Mouse (Mus musculus) megakaryocyte, embryonic 14.5 days (primary cell): ENCODE measurements around the gene Abce1. TPM values are rescaled to one million over a fixed set of nuclear protein-coding genes. Genes with fewer than 3 reads are reported as not detected.
"Not testable (repeated sequence)": the region's sequence is repeated elsewhere in the genome, so short reads cannot be mapped to it uniquely, and the experiment has no call there.

Experiments used
- H3K27me3 ChIP-seq: replicated peaks from 2 replicates; pipeline ENCODE3; 2012; ENCODE audit warnings: inconsistent platforms
- H3K36me3 ChIP-seq: replicated peaks from 2 replicates; pipeline ENCODE3; 2012; ENCODE audit warnings: low read length, inconsistent platforms, mixed read lengths
- H3K4me1 ChIP-seq: 2 replicates; pipeline ENCODE4 v1.6.1; 2012; ENCODE audit warnings: inconsistent platforms
- H3K4me3 ChIP-seq: replicated peaks from 2 replicates; pipeline ENCODE3; 2012; ENCODE audit warnings: moderate library complexity, mild to moderate bottlenecking, inconsistent platforms
- H3K9me3 ChIP-seq: 2 replicates; pipeline ENCODE4 v1.6.1; 2012; ENCODE audit warnings: inconsistent platforms
- FLI1 ChIP-seq: IDR thresholded peaks from 2 replicates; pipeline ENCODE4 v1.6.1; 2012; ENCODE audit warnings: low read length, inconsistent platforms, mixed read lengths
- GATA1 ChIP-seq: IDR thresholded peaks from 3 replicates; pipeline ENCODE4 v1.6.1; 2012; ENCODE audit warnings: mixed read lengths, low read length, inconsistent platforms, borderline replicate concordance
- polyA plus RNA-seq: library from polyadenylated mRNA; stranded (reverse); fragments of >175 nt; gene quantifications from 2 replicates; pipeline ENCODE4 v1.2.3, GENCODE M21; 2012; ENCODE audit warnings: low replicate concordance; ENCODE audit not compliant: insufficient read depth

Gene Abce1
- polyA plus RNA-seq, 1 experiment, result 6.5 TPM

GRCm38 (mm10) chr8:79706687-79707086 lies 4.9 kb downstream of the Abce1 start:
- peaks cover 62% of the 10 kb centered on the region for H3K36me3 ChIP-seq
- TF ChIP-seq FLI1 (no peak), GATA1 (no peak)

GRCm38 (mm10) chr8:79692531-79692930 lies 19.0 kb downstream of the Abce1 start:
- Histone ChIP-seq H3K4me3 (no peak overlapping the region), H3K27me3 (no peaks in the 10 kb centered on the region), H3K36me3 (peaks cover 97% of the 10 kb centered on the region), H3K9me3 (no peaks in the 10 kb centered on the region), H3K4me1 (no peaks in the 10 kb centered on the region)
- TF ChIP-seq GATA1 (no peak), FLI1 (no peak)

More at GRCm38 (mm10) chr8:79706687-79707086, 4.9 kb downstream of the Abce1 start:
- Histone ChIP-seq H3K4me1 (peaks cover 4% of the 10 kb centered on the region; the same call in 1 of the 2 replicates), H3K9me3 (no peaks in the 10 kb centered on the region), H3K27me3 (no peaks in the 10 kb centered on the region), H3K4me3 (no peak overlapping the region)

GRCm38 (mm10) chr8:79685927-79686326 lies 25.6 kb downstream of the Abce1 start:
- Histone ChIP-seq H3K4me1 (peaks cover 17% of the 10 kb centered on the region), H3K36me3 (peaks cover 94% of the 10 kb centered on the region)
- H3K27me3 ChIP-seq, H3K9me3 ChIP-seq, H3K4me3 ChIP-seq: not testable (repeated sequence)

GRCm38 (mm10) chr8:79680965-79681364 lies 30.6 kb downstream of the Abce1 start:
- Histone ChIP-seq H3K4me3 (peak overlapping the region; percentile 89), H3K4me1 (peaks cover 41% of the 10 kb centered on the region), H3K9me3 (no peaks in the 10 kb centered on the region), H3K36me3 (peaks cover 57% of the 10 kb centered on the region), H3K27me3 (no peaks in the 10 kb centered on the region)
- no peak for TF ChIP-seq GATA1
- TF ChIP-seq FLI1, result no peak

GRCm38 (mm10) chr8:79680555-79680954 lies 31.0 kb downstream of the Abce1 start:
- H3K4me3 ChIP-seq, result peak overlapping the region; percentile 89
- TF ChIP-seq FLI1 (no peak), GATA1 (no peak)
- peaks cover 56% of the 10 kb centered on the region for H3K36me3 ChIP-seq
- peaks cover 41% of the 10 kb centered on the region for H3K4me1 ChIP-seq
- H3K9me3 ChIP-seq, result no peaks in the 10 kb centered on the region
- no peaks in the 10 kb centered on the region for H3K27me3 ChIP-seq

GRCm38 (mm10) chr8:79680083-79680482 lies 31.5 kb downstream of the Abce1 start:
- not testable (repeated sequence) for H3K9me3 ChIP-seq, H3K27me3 ChIP-seq
- Histone ChIP-seq H3K36me3 (peaks cover 56% of the 10 kb centered on the region), H3K4me3 (peak overlapping the region; percentile 89), H3K4me1 (peaks cover 43% of the 10 kb centered on the region)

- Histone ChIP-seq H3K27me3 (no peaks in the 10 kb centered on the region), H3K36me3 (peaks cover 56% of the 10 kb centered on the region), H3K4me1 (peaks cover 46% of the 10 kb centered on the region), H3K9me3 (no peaks in the 10 kb centered on the region), H3K4me3 (peak overlapping the region; percentile 82)
- no peak for TF ChIP-seq GATA1
- TF ChIP-seq FLI1, result no peak
Observed at GRCm38 (mm10) chr8:79679005-79679404, 32.5 kb downstream of the Abce1 start.

- H3K9me3 ChIP-seq, result no peaks in the 10 kb centered on the region
- peaks cover 31% of the 10 kb centered on the region for H3K4me1 ChIP-seq
- peaks cover 54% of the 10 kb centered on the region for H3K36me3 ChIP-seq
- TF ChIP-seq GATA1, result no peak
- no peak for TF ChIP-seq FLI1
- H3K27me3 ChIP-seq, result no peaks in the 10 kb centered on the region
- no peak overlapping the region for H3K4me3 ChIP-seq
Observed at GRCm38 (mm10) chr8:79676461-79676860, 35.1 kb downstream of the Abce1 start.

GRCm38 (mm10) chr8:79658715-79659114 lies 52.8 kb downstream of the Abce1 start:
- not testable (repeated sequence) for H3K27me3 ChIP-seq, H3K4me3 ChIP-seq, H3K9me3 ChIP-seq, H3K4me1 ChIP-seq
- H3K36me3 ChIP-seq, result peaks cover 94% of the 10 kb centered on the region

- peaks cover 88% of the 10 kb centered on the region for H3K36me3 ChIP-seq
- no peaks in the 10 kb centered on the region for H3K27me3 ChIP-seq
- H3K9me3 ChIP-seq, result no peaks in the 10 kb centered on the region
- TF ChIP-seq FLI1 (no peak), GATA1 (no peak)
- peaks cover 10% of the 10 kb centered on the region; the same call in 1 of the 2 replicates for H3K4me1 ChIP-seq
- no peak overlapping the region for H3K4me3 ChIP-seq
Observed at GRCm38 (mm10) chr8:79653736-79654135, 57.8 kb downstream of the Abce1 start.

GRCm38 (mm10) chr8:79650158-79650814 lies 61.3 kb downstream of the Abce1 start:
- Histone ChIP-seq H3K36me3 (peaks cover 88% of the 10 kb centered on the region), H3K9me3 (no peaks in the 10 kb centered on the region), H3K27me3 (no peaks in the 10 kb centered on the region), H3K4me3 (no peak overlapping the region), H3K4me1 (peaks cover 27% of the 10 kb centered on the region; the same call in 1 of the 2 replicates)
- TF ChIP-seq FLI1, result no peak
- no peak for TF ChIP-seq GATA1
